Mouse (Mus musculus): Measurements from ENCODE around the gene Cdk5r1.

- no peak for TF ChIP-seq GATA1 (IDR thresholded peaks at IDR 0.05; ENCODE audit: borderline replicate concordance, low read length)
- no peak for TF ChIP-seq FLI1 (IDR thresholded peaks at IDR 0.05; ENCODE audit: low read length)
Observed at GRCm38 (mm10) chr11:80453198-80453597, 23.6 kb upstream of the Cdk5r1 start.

Measured in megakaryocyte, embryonic 14.5 days (primary cell).